Mouse (Mus musculus) heart, embryonic 16.5 days (tissue): ENCODE measurements around the gene Il17f. TPM values are rescaled to one million over a fixed set of nuclear protein-coding genes. Genes with fewer than 3 reads are reported as not detected.
"Not testable (repeated sequence)": the region's sequence is repeated elsewhere in the genome, so short reads cannot be mapped to it uniquely, and the experiment has no call there.

Experiments
- ATAC-seq: fragments of 200-750 bp; cut with Nextera tagmentation; replicated peaks from 2 replicates; pipeline ENCODE4 v1.8.0; 2017; ENCODE audit warnings: moderate number of reproducible peaks; ENCODE audit not compliant: insufficient read depth, low FRiP score; ENCODE audit errors: extremely low read depth
- H3K27ac ChIP-seq: fragments of 300-500 bp; sonication (generic); 2 replicates; pipeline ENCODE4 v1.5.1; 2014; ENCODE audit warnings: mild to moderate bottlenecking, low read length, control low read depth, moderate library complexity
- H3K27me3 ChIP-seq: fragments of 300-500 bp; sonication (generic); 2 replicates; pipeline ENCODE4 v1.6.1; 2014; ENCODE audit warnings: low read length, mixed read lengths; ENCODE audit not compliant: control insufficient read depth, insufficient read depth
- H3K36me3 ChIP-seq: fragments of 300-500 bp; sonication (generic); 2 replicates; pipeline ENCODE4 v1.6.1; 2014; ENCODE audit not compliant: control insufficient read depth, insufficient read depth
- H3K4me1 ChIP-seq: fragments of 300-500 bp; sonication (generic); 2 replicates; pipeline ENCODE4 v1.6.1; 2014; ENCODE audit warnings: low read length, mixed read lengths; ENCODE audit not compliant: control insufficient read depth, insufficient read depth
- H3K4me2 ChIP-seq: fragments of 300-500 bp; sonication (generic); 2 replicates; pipeline ENCODE4 v1.6.1; 2014; ENCODE audit warnings: low read depth, mild to moderate bottlenecking, control low read depth, low read length
- H3K4me3 ChIP-seq: fragments of 300-500 bp; sonication (generic); 2 replicates; pipeline ENCODE4 v1.5.1; 2014; ENCODE audit warnings: mild to moderate bottlenecking, control low read depth, low read length
- H3K9ac ChIP-seq: fragments of 300-500 bp; sonication (generic); 2 replicates; pipeline ENCODE4 v1.6.1; 2014; ENCODE audit warnings: low read length, control low read depth
- H3K9me3 ChIP-seq: fragments of 300-500 bp; sonication (generic); replicated peaks from 2 replicates; pipeline ENCODE4 v1.6.1; 2016; ENCODE audit warnings: low read length; ENCODE audit not compliant: control insufficient read depth
- WGBS: fragments of 180-500 bp; shearing (Covaris S2); extraction: QIAGEN DNeasy Blood & Tissue Kit; methylation state at CpG from one replicate; pipeline ENCODE4 v1.1.7; 2014; 5-methylcytosine and 5-hydroxymethylcytosine counted together
- polyA plus RNA-seq: library from polyadenylated mRNA; unstranded; fragments of >200 nt; fragmentation: Nextera tagmentation; extraction: Ambion mirVana; gene quantifications from 2 replicates; pipeline ENCODE4 v1.2.1, GENCODE M21; 2015

The Il17f gene
- polyA plus RNA-seq: 0.27 and 0.41 TPM in 2 replicates

DNA sequence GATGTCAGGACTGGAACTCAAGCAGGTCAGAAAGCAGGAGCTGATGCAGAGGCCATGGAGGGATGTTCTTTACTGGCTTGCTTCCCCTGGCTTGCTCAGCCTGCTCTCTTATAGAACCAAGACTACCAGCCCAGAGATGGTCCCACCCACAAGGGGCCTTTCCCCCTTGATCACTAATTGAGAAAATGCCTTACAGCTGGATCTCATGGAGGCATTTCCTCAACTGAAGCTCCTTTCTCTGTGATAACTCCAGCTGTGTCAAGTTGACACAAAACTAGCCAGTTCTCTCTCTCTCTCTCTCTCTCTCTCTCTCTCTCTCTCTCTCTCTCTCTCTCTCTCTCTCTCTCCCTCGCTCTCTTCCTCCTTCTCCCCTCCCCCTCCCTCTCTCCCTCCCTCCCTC is at the start of gene Il17f:
Gene Il17f, minus strand, starts transcription at position 101 of the 400 bp plus-strand sequence.
- WGBS: 60% methylated on average over 1 of the region's 1 CpGs

DNA sequence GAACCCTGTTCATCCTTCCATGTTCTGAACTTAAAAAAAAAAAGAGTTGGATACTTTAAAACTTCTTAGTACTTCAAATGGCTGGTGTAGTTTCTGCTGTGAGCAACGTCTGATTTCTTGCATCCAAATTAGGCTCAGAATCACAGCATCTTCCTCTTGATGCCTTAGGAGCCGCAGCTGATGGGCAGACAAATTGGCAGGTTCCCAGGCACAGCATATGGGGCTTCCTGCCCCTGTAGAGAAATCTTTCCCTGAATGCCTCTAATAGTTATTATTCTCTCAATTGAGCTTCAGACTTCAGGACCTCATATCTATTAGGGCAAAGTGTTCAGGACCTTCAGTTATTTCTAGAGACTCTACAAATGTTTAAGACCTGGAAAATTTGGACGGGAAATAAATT is 49.5 kb upstream of the Il17f start:
- Histone ChIP-seq H3K36me3 (no peaks in the 10 kb centered on the region), H3K27me3 (no peaks in the 10 kb centered on the region), H3K27ac (no peak overlapping the region), H3K4me1 (no peaks in the 10 kb centered on the region), H3K4me3 (no peak overlapping the region), H3K4me2 (no peak overlapping the region), H3K9me3 (no peaks in the 10 kb centered on the region; the same call in 1 of the 2 replicates), H3K9ac (no peak overlapping the region)
- 62% methylated on average over 3 of the region's 3 CpGs for WGBS
- no peak for ATAC-seq

More for the DNA sequence above, at the start of gene Il17f:
- ATAC-seq, H3K27ac ChIP-seq, H3K9ac ChIP-seq, H3K36me3 ChIP-seq, H3K27me3 ChIP-seq, H3K4me3 ChIP-seq, H3K4me1 ChIP-seq, H3K4me2 ChIP-seq, H3K9me3 ChIP-seq: not testable (repeated sequence)

DNA sequence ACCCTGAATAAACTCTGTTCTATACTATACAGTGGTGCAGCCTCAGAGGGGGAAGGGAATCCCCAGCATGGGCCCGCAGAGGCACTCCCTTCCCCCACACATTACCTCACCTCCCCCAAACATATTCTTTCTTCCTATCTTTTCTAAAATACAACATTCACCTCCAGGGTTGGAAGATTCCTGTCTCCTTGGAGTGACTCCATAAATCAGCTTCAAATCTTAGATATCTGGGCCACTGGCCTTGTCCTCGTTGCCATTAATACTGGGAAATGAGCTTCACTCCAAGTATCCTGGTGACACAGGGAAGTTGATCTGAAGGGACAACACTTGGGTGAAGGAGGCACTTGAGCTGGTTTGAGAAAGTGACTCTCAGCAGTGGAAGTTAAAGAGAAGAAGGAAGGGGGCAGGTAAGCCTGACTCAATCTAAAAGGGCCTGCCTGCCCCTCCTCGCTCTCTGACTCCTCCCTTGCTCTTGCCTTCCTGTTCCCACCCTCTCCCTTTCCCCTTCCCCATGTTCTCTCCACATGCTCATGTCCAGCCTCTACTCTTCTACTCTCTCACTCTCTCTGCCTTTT is 46.2 kb upstream of the Il17f start:
- Histone ChIP-seq H3K4me2 (no peak overlapping the region), H3K4me3 (no peak overlapping the region), H3K9ac (no peak overlapping the region), H3K4me1 (no peaks in the 10 kb centered on the region), H3K27me3 (no peaks in the 10 kb centered on the region), H3K9me3 (no peaks in the 10 kb centered on the region; the same call in 1 of the 2 replicates), H3K36me3 (no peaks in the 10 kb centered on the region), H3K27ac (no peak overlapping the region)
- ATAC-seq: no peak
- 74% methylated on average over 3 of the region's 3 CpGs for WGBS

DNA sequence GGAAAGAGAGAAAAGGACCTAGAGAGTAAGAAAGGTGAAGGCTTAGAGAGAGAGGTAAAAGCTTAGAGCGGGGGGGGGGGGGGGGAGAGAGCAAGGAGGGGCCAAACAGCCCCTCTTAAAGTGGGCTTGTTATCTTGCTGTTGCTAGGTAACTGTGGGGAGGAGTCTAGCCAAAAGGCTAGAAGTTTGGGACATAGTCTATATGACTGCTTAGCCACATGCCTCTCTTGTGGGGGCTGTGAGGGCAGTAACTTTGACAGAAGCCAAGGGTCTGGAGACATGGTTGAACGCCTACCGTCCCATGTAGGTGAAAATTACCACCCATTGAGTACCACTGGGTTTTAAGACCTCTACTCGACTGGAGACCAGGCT is 42.7 kb upstream of the Il17f start:
- no peak overlapping the region for H3K4me2 ChIP-seq
- no peak overlapping the region for H3K4me3 ChIP-seq
- WGBS: 64% methylated on average over 3 of the region's 4 CpGs
- H3K9ac ChIP-seq: no peak overlapping the region
- no peak for ATAC-seq
- no peaks in the 10 kb centered on the region for H3K36me3 ChIP-seq
- no peaks in the 10 kb centered on the region for H3K4me1 ChIP-seq
- H3K9me3 ChIP-seq: no peaks in the 10 kb centered on the region; the same call in 1 of the 2 replicates
- H3K27me3 ChIP-seq: no peaks in the 10 kb centered on the region
- no peak overlapping the region for H3K27ac ChIP-seq

DNA sequence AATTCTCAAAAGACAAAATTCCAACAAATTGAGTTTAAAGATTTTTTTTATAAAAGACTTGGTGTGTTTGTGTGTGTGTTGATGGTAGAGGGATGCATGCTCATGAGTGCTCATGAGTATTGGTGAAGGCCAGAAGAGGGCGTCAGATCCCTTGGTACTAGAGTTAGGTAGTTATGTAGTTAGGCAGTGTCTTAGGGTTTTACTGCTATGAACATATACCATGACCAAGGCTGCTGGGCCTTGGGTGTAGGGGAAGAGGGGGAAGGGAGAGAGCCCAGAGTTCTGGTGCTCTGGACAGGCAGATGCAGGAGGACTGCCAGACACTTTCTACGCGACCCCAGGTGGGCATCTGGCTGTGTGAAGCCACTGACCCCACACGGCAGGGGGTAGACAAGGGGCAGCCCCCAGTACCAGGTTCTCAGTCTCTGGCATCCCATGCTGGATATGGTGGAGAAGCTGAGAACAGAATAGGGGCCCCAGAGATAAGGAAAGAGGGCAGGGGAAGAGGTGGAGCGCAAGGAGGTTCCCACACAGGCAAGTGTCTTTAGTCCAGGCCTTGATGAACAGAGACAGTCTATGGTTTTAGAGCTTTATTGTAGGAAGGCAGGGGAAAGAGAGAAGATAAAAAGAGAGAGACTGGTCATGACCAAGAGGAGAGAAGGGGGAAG is 42.2 kb upstream of the Il17f start:
- no peaks in the 10 kb centered on the region for H3K4me1 ChIP-seq
- H3K36me3 ChIP-seq: no peaks in the 10 kb centered on the region
- H3K9ac ChIP-seq: no peak overlapping the region
- no peaks in the 10 kb centered on the region for H3K27me3 ChIP-seq
- H3K4me2 ChIP-seq: no peak overlapping the region
- no peaks in the 10 kb centered on the region for H3K9me3 ChIP-seq
- WGBS: 62% methylated on average over 5 of the region's 5 CpGs
- no peak overlapping the region for H3K27ac ChIP-seq
- no peak for ATAC-seq
- no peak overlapping the region for H3K4me3 ChIP-seq

DNA sequence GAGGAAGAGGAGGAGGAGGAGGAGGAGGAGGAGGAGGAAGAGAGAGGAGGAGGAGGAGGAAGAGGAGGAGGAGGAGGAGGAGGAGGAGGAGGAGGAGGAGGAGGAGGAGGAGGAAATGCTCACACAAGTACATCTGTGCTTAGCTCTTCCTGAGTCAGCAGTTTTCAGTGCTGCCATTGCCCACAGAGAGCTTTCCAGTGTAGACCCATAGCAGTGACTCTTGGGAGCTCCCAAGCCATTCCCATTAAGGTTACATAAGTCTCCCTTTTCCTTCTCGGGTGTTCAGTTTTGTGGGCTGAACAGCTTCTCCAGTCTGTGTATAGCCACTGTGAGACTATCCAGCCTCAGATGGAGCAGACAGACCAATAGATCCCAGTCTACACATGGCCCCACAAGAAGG is 40.1 kb upstream of the Il17f start:
- Histone ChIP-seq H3K9me3 (no peaks in the 10 kb centered on the region), H3K9ac (no peak overlapping the region), H3K4me2 (no peak overlapping the region), H3K36me3 (no peaks in the 10 kb centered on the region), H3K27me3 (no peaks in the 10 kb centered on the region), H3K4me3 (no peak overlapping the region), H3K4me1 (no peaks in the 10 kb centered on the region), H3K27ac (no peak overlapping the region)
- ATAC-seq: no peak
- WGBS: 79% methylated on average over 1 of the region's 1 CpGs

DNA sequence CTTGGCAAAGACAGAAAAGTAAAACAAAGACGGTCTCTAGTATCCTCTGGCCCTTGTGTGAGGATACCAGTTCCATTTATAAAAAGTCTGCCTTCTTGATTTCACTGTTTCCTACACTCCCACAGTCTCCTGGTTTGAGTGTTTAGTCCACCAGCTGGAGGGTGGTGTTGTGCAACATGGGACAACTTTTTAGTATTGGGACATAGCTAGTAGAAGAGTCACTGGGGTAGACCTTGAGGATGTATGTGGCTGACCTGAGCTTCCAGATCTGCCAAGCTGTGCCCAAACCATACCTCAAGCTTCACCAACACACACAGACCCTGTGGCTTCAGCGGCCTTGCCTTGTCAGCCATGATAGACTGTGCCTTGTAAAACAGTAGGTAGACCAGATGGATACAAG is 37.6 kb upstream of the Il17f start:
- no peak overlapping the region for H3K27ac ChIP-seq
- WGBS: 80% methylated on average over 2 of the region's 2 CpGs
- no peaks in the 10 kb centered on the region for H3K27me3 ChIP-seq
- no peak overlapping the region for H3K9ac ChIP-seq
- H3K4me2 ChIP-seq: no peak overlapping the region
- no peak overlapping the region for H3K4me3 ChIP-seq
- no peaks in the 10 kb centered on the region for H3K9me3 ChIP-seq
- no peak for ATAC-seq
- H3K36me3 ChIP-seq: no peaks in the 10 kb centered on the region
- no peaks in the 10 kb centered on the region for H3K4me1 ChIP-seq

DNA sequence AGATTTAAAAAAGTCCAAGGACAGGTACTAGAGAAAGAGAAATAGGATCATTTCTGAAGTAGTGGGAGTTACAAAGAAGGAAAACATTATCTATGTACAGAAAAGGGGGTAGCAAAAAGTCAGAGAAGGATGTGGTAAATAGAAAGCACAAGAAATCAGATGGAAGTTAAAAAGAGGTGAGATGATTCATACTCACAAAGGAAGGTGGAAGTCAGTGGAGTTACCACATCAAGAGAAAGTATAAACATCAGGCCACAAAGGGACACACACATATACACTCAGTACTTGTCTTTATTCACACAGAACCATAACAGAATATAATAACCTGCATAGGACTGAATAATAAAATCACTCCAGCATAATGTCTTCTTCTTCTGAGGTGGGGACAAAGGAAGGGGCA is 34.6 kb upstream of the Il17f start:
- Histone ChIP-seq H3K36me3 (no peaks in the 10 kb centered on the region), H3K4me3 (no peak overlapping the region), H3K4me2 (no peak overlapping the region), H3K9me3 (no peaks in the 10 kb centered on the region), H3K27me3 (no peaks in the 10 kb centered on the region), H3K27ac (no peak overlapping the region), H3K4me1 (no peaks in the 10 kb centered on the region), H3K9ac (no peak overlapping the region)
- no peak for ATAC-seq

DNA sequence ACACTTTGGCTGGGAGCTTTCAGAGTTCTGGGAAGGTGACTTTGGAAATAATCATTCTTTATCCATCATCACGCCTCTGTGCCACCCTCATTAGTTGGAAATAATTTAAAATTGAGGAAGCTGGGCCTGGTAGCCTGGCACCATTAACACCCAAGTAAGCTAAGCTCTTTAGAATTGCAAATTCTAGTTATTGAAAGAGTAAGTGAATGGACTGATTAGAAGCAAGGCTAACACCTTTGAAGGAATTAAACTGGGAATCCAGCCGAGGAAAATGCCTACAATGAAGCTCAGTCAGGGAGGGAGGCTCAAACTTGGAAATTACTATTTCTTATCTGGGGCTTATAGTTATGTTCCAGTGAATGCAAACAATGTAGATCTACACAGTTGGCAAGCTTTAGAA is 33.5 kb upstream of the Il17f start:
- Histone ChIP-seq H3K27ac (no peak overlapping the region), H3K4me3 (no peak overlapping the region), H3K36me3 (no peaks in the 10 kb centered on the region), H3K9ac (no peak overlapping the region), H3K9me3 (no peaks in the 10 kb centered on the region), H3K4me1 (peaks cover 3% of the 10 kb centered on the region; the same call in 1 of the 2 replicates), H3K4me2 (no peak overlapping the region), H3K27me3 (no peaks in the 10 kb centered on the region)
- ATAC-seq: no peak
- 77% methylated on average over 2 of the region's 2 CpGs for WGBS
